ENCODE assay signal across 29 mouse cellular contexts in genomic region chr8:105690978-105691377, GRCm38 (mm10). TPM values are rescaled to one million over a fixed set of nuclear protein-coding genes. Genes with fewer than 3 reads are reported as not detected.
A peak's percentile ranks its signal among the peaks of the same experiment; 100 is the strongest.
DNase-seq lines count a peak whose midpoint lies in the region; ATAC-seq lines count a peak whose summit lies in the region.
"Had no signal": no experiment of that assay in that cellular context is flagged by ENCODE, and none has a peak within 500 bp of the region (broad histone marks: within the 10 kb centered on the region; RNA-seq: fewer than 3 reads in every experiment).

No protein-coding gene starts in this region.

- peaks cover 4% of the 10 kb centered on the region; the same call in 1 of the 2 replicates for H3K9me3 ChIP-seq in forebrain, embryonic 11.5 days (ENCODE audit: control insufficient read depth, low read length)
- no peaks in the 10 kb centered on the region for H3K9me3 ChIP-seq in forebrain, embryonic 15.5 days
- peaks cover 10% of the 10 kb centered on the region for H3K9me3 ChIP-seq in midbrain, embryonic 10.5 days (replicated peaks)
- no peaks in the 10 kb centered on the region for H3K9me3 ChIP-seq in midbrain, embryonic 16.5 days (replicated peaks; ENCODE audit: control insufficient read depth, low read length, poor library complexity, severe bottlenecking)
- H3K9me3 ChIP-seq: embryonic facial prominence, embryonic 15.5 days; forebrain, embryonic 12.5 days; heart, embryonic 13.5 days; hindbrain, embryonic 12.5 days; hindbrain, embryonic 15.5 days had no signal

- H3K4me2 ChIP-seq in forebrain, embryonic 11.5 days (ENCODE audit: low read depth, low read length, severe bottlenecking): no peak overlapping the region
- H3K4me2 ChIP-seq in forebrain, embryonic 15.5 days (replicated peaks): no peak overlapping the region
- no peak overlapping the region for H3K4me2 ChIP-seq in midbrain, embryonic 16.5 days (ENCODE audit: low read length)
- H3K4me2 ChIP-seq: embryonic facial prominence, embryonic 12.5 days; embryonic facial prominence, embryonic 15.5 days; forebrain, embryonic 12.5 days; heart, embryonic 13.5 days; hindbrain, embryonic 12.5 days; hindbrain, embryonic 15.5 days had no signal

- H3K4me1 ChIP-seq in forebrain, embryonic 11.5 days (replicated peaks; ENCODE audit: control insufficient read depth, insufficient read depth, low read length): no peaks in the 10 kb centered on the region; the same call in 1 of the 2 replicates
- peaks cover 16% of the 10 kb centered on the region for H3K4me1 ChIP-seq in forebrain, embryonic 15.5 days
- H3K4me1 ChIP-seq in midbrain, embryonic 10.5 days: peaks cover 27% of the 10 kb centered on the region
- peaks cover 15% of the 10 kb centered on the region for H3K4me1 ChIP-seq in midbrain, embryonic 16.5 days (ENCODE audit: control insufficient read depth, insufficient read depth, low read length)

- H3K27me3 ChIP-seq in forebrain, embryonic 11.5 days (ENCODE audit: control insufficient read depth, insufficient read depth, low read length): no peaks in the 10 kb centered on the region; the same call in 1 of the 2 replicates
- H3K27me3 ChIP-seq in forebrain, embryonic 15.5 days: no peaks in the 10 kb centered on the region
- peaks cover 18% of the 10 kb centered on the region for H3K27me3 ChIP-seq in midbrain, embryonic 10.5 days (ENCODE audit: low read depth, poor library complexity, severe bottlenecking)
- H3K27me3 ChIP-seq in midbrain, embryonic 16.5 days (ENCODE audit: control insufficient read depth, insufficient read depth, low read depth, low read length): no peaks in the 10 kb centered on the region
- H3K27me3 ChIP-seq: CH12.LX; hindbrain, embryonic 12.5 days; hindbrain, embryonic 15.5 days had no signal

- 88% methylated on average over 14 of the region's 14 CpGs for WGBS in forebrain, embryonic 11.5 days
- WGBS in forebrain, embryonic 15.5 days: 83% methylated on average over 14 of the region's 14 CpGs
- WGBS in midbrain, embryonic 10.5 days: 86% methylated on average over 14 of the region's 14 CpGs
- 86% methylated on average over 14 of the region's 14 CpGs for WGBS in midbrain, embryonic 16.5 days

- H3K27ac ChIP-seq in forebrain, embryonic 11.5 days (ENCODE audit: low read depth, low read length): no peak overlapping the region
- H3K27ac ChIP-seq in forebrain, embryonic 15.5 days (replicated peaks): no peak overlapping the region
- H3K27ac ChIP-seq in midbrain, embryonic 10.5 days (replicated peaks): no peak overlapping the region
- H3K27ac ChIP-seq in midbrain, embryonic 16.5 days (ENCODE audit: low read length): no peak overlapping the region
- H3K27ac ChIP-seq: embryonic facial prominence, embryonic 12.5 days; embryonic facial prominence, embryonic 15.5 days; forebrain, embryonic 12.5 days; gastrocnemius, adult 2 months; heart, adult 2 months; heart, embryonic 10.5 days; heart, embryonic 13.5 days; hindbrain, embryonic 12.5 days; hindbrain, embryonic 15.5 days had no signal

- no peak for ATAC-seq in forebrain, embryonic 11.5 days (replicated peaks; ENCODE audit: low FRiP score)
- ATAC-seq in forebrain, embryonic 15.5 days (replicated peaks): no peak
- ATAC-seq in midbrain, embryonic 16.5 days: no peak
- peak; percentile 9 for ATAC-seq in megakaryocyte-erythroid progenitor cell, adult 5-6 weeks (replicated peaks; ENCODE audit: low FRiP score, low TSS enrichment, poor library complexity, severe bottlenecking)
- ATAC-seq: forebrain, embryonic 16.5 days; intestine, postnatal 0 days had no signal

- no peaks in the 10 kb centered on the region for H3K36me3 ChIP-seq in forebrain, embryonic 11.5 days (ENCODE audit: control insufficient read depth, insufficient read depth, low read length)
- H3K36me3 ChIP-seq in forebrain, embryonic 15.5 days: 0 out of 2 replicates have a peak, but pooled peaks cover under 1% of the 10 kb centered on the region
- peaks cover 17% of the 10 kb centered on the region for H3K36me3 ChIP-seq in midbrain, embryonic 10.5 days
- H3K36me3 ChIP-seq in midbrain, embryonic 16.5 days (ENCODE audit: control insufficient read depth, insufficient read depth, low read length): 0 out of 2 replicates have a peak, but pooled peaks cover 3% of the 10 kb centered on the region
- H3K36me3 ChIP-seq: embryonic facial prominence, embryonic 15.5 days; forebrain, embryonic 12.5 days had no signal

- no peak overlapping the region for H3K9ac ChIP-seq in forebrain, embryonic 11.5 days (ENCODE audit: low read length)
- no peak overlapping the region for H3K9ac ChIP-seq in forebrain, embryonic 15.5 days (replicated peaks)
- H3K9ac ChIP-seq in midbrain, embryonic 16.5 days (ENCODE audit: low read depth, low read length): no peak overlapping the region
- H3K9ac ChIP-seq: embryonic facial prominence, embryonic 12.5 days; embryonic facial prominence, embryonic 15.5 days; forebrain, embryonic 12.5 days; heart, embryonic 13.5 days; hindbrain, embryonic 12.5 days; hindbrain, embryonic 15.5 days had no signal

- H3K4me3 ChIP-seq in forebrain, embryonic 11.5 days (ENCODE audit: low read depth, low read length): no peak overlapping the region
- H3K4me3 ChIP-seq in forebrain, embryonic 15.5 days: no peak overlapping the region
- H3K4me3 ChIP-seq in midbrain, embryonic 10.5 days: no peak overlapping the region
- no peak overlapping the region for H3K4me3 ChIP-seq in midbrain, embryonic 16.5 days (ENCODE audit: low read depth, low read length)
- H3K4me3 ChIP-seq: embryonic facial prominence, embryonic 12.5 days; embryonic facial prominence, embryonic 15.5 days; forebrain, embryonic 12.5 days; gastrocnemius, adult 2 months; heart, adult 2 months; heart, embryonic 10.5 days; heart, embryonic 13.5 days; hindbrain, embryonic 12.5 days; hindbrain, embryonic 15.5 days had no signal

- peak; percentile 36 for DNase-seq in forebrain, embryonic 11.5 days (ENCODE audit: low spot score)
- DNase-seq in midbrain, embryonic 10.5 days (ENCODE audit: low spot score): peak; percentile 9
- no peak for DNase-seq in thymus, adult 18-20 months
- DNase-seq: adrenal gland, adult 8-10 months; adrenal gland, postnatal 25 days; B cell, adult 2 months; cerebellum, adult 11-12 months; cerebellum, postnatal 14 days; gastrocnemius, adult 2 months; gastrocnemius, postnatal 14 days; heart, adult 2 months; heart, postnatal 14 days had no signal

RNA-seq across cellular contexts. Expression of gene Carmil2, which starts 4.9 kb away (rescaled TPM):
- polyA plus RNA-seq in forebrain, embryonic 11.5 days (2014; fragmentation: Nextera tagmentation; extraction: Ambion mirVana): 1.8 and 2.0 TPM in 2 replicates
- 12.1 and 12.3 TPM in 2 replicates for polyA plus RNA-seq in forebrain, embryonic 15.5 days (2015; fragmentation: Nextera tagmentation; extraction: Ambion mirVana)
- 2.0 and 3.5 TPM in 2 replicates for polyA plus RNA-seq in midbrain, embryonic 10.5 days (2016; fragmentation: Nextera tagmentation; extraction: Ambion mirVana)
- polyA plus RNA-seq in midbrain, embryonic 16.5 days (2015; fragmentation: Nextera tagmentation; extraction: Ambion mirVana): 22.9 and 23.0 TPM in 2 replicates
- total RNA-seq in megakaryocyte-erythroid progenitor cell, adult 5-6 weeks (2014; fragmentation: Nextera tagmentation): 5.7 and 7.1 TPM in 2 replicates
- 1.1 and 2.7 TPM in 2 replicates for total RNA-seq in megakaryocyte-erythroid progenitor cell, adult 5-6 weeks (2017)

RNA-seq across cellular contexts. Expression of gene Acd, which starts 9.9 kb away (rescaled TPM):
- 76.9 and 83.6 TPM in 2 replicates for polyA plus RNA-seq in forebrain, embryonic 11.5 days (2014; fragmentation: Nextera tagmentation; extraction: Ambion mirVana)
- polyA plus RNA-seq in forebrain, embryonic 15.5 days (2015; fragmentation: Nextera tagmentation; extraction: Ambion mirVana): 105 and 107 TPM in 2 replicates
- polyA plus RNA-seq in midbrain, embryonic 10.5 days (2016; fragmentation: Nextera tagmentation; extraction: Ambion mirVana): 76.5 and 89.9 TPM in 2 replicates
- polyA plus RNA-seq in midbrain, embryonic 16.5 days (2015; fragmentation: Nextera tagmentation; extraction: Ambion mirVana): 95.6 and 97.6 TPM in 2 replicates
- total RNA-seq in megakaryocyte-erythroid progenitor cell, adult 5-6 weeks (2014; fragmentation: Nextera tagmentation): 60.3 and 83.6 TPM in 2 replicates
- 20.6 and 46.8 TPM in 2 replicates for total RNA-seq in megakaryocyte-erythroid progenitor cell, adult 5-6 weeks (2017)

RNA-seq across cellular contexts. Expression of gene Pard6a, which starts 10.0 kb away (rescaled TPM):
- 24.9 and 25.1 TPM in 2 replicates for polyA plus RNA-seq in forebrain, embryonic 11.5 days (2014; fragmentation: Nextera tagmentation; extraction: Ambion mirVana)
- polyA plus RNA-seq in forebrain, embryonic 15.5 days (2015; fragmentation: Nextera tagmentation; extraction: Ambion mirVana): 47.1 and 52.0 TPM in 2 replicates
- 25.9 and 28.2 TPM in 2 replicates for polyA plus RNA-seq in midbrain, embryonic 10.5 days (2016; fragmentation: Nextera tagmentation; extraction: Ambion mirVana)
- polyA plus RNA-seq in midbrain, embryonic 16.5 days (2015; fragmentation: Nextera tagmentation; extraction: Ambion mirVana): 50.2 and 57.9 TPM in 2 replicates
- total RNA-seq in megakaryocyte-erythroid progenitor cell, adult 5-6 weeks (2014; fragmentation: Nextera tagmentation): 9.1 and 16.5 TPM in 2 replicates
- total RNA-seq in megakaryocyte-erythroid progenitor cell, adult 5-6 weeks (2017): 2.6 and 13.0 TPM in 2 replicates

RNA-seq across cellular contexts. Expression of gene 4933405L10Rik, which starts 16.5 kb away (rescaled TPM):
- polyA plus RNA-seq in forebrain, embryonic 11.5 days (2014; fragmentation: Nextera tagmentation; extraction: Ambion mirVana): 0.36 TPM in 1 of 2 replicates, not detected in the other
- 0.15 TPM in 1 of 2 replicates, not detected in the other for polyA plus RNA-seq in forebrain, embryonic 15.5 days (2015; fragmentation: Nextera tagmentation; extraction: Ambion mirVana)
- not detected in 2 replicates for polyA plus RNA-seq in midbrain, embryonic 10.5 days (2016; fragmentation: Nextera tagmentation; extraction: Ambion mirVana)
- 0.28 and 0.45 TPM in 2 replicates for polyA plus RNA-seq in midbrain, embryonic 16.5 days (2015; fragmentation: Nextera tagmentation; extraction: Ambion mirVana)
- not detected in 2 replicates for total RNA-seq in megakaryocyte-erythroid progenitor cell, adult 5-6 weeks (2014; fragmentation: Nextera tagmentation)
- not detected in 2 replicates for total RNA-seq in megakaryocyte-erythroid progenitor cell, adult 5-6 weeks (2017)
- total RNA-seq: adrenal gland, adult 8-10 months; adrenal gland, postnatal 25 days; gastrocnemius, adult 2 months; gastrocnemius, postnatal 14 days; gastrocnemius, postnatal 4 days; heart, adult 2 months; heart, postnatal 14 days had no signal
- polyA plus RNA-seq: brain, embryonic 14.5 days; heart, adult 2 months; heart, embryonic 10.5 days; heart, embryonic 13.5 days; heart, embryonic 16.5 days; intestine, embryonic 14.5 days; intestine, postnatal 0 days had no signal

RNA-seq across cellular contexts. Expression of gene Enkd1, which starts 17.0 kb away (rescaled TPM):
- 43.0 and 44.4 TPM in 2 replicates for polyA plus RNA-seq in forebrain, embryonic 11.5 days (2014; fragmentation: Nextera tagmentation; extraction: Ambion mirVana)
- polyA plus RNA-seq in forebrain, embryonic 15.5 days (2015; fragmentation: Nextera tagmentation; extraction: Ambion mirVana): 17.3 and 19.3 TPM in 2 replicates
- 45.1 and 52.7 TPM in 2 replicates for polyA plus RNA-seq in midbrain, embryonic 10.5 days (2016; fragmentation: Nextera tagmentation; extraction: Ambion mirVana)
- 14.9 and 16.5 TPM in 2 replicates for polyA plus RNA-seq in midbrain, embryonic 16.5 days (2015; fragmentation: Nextera tagmentation; extraction: Ambion mirVana)
- 15.8 and 25.4 TPM in 2 replicates for total RNA-seq in megakaryocyte-erythroid progenitor cell, adult 5-6 weeks (2014; fragmentation: Nextera tagmentation)
- 7.4 and 9.9 TPM in 2 replicates for total RNA-seq in megakaryocyte-erythroid progenitor cell, adult 5-6 weeks (2017)

Comparison
In these comparisons a context has a peak if more than half of its experiments do, and no peak if none do; other contexts are left out.
1. DNase-seq: peak in forebrain, embryonic 11.5 days (single experiment) and midbrain, embryonic 10.5 days (single experiment); none in thymus, adult 18-20 months (0 of 2).